Mouse (Mus musculus): ENCODE measurements at regions not wholly inside any gene's neighbourhood (a gene's known extent, or its start where the extent isn't known, plus 50 kb on each side); places are given as distances from the start of the nearest gene placed in this dataset.
A peak's percentile ranks its signal among the peaks of the same experiment; 100 is the strongest.

- DNase-seq, result no peak
Observed at GRCm38 (mm10) chr15:61127971-61128370, 205.2 kb upstream of the A1bg start.

DNA sequence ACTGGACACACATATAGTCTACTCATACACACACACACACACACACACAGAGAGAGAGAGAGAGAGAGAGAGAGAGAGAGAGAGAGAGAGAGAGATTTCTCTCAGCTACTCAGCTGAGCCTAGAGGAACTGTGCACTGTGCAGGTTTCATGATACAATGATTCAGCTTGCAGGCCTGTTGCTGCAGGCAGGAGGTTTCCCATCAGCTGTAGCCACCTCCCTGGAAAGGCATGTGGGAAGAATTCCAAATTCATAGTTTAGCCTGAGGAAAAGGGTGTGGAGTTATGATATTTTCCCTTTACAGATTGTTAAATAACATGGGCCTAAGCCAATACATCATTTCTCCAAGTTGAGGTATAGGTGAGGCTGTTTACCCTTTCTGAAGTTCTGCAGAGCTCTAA is 204.3 kb upstream of the A1bg start:
- no peak for DNase-seq

- no peak for DNase-seq
Observed at GRCm38 (mm10) chr15:61116912-61117311, 194.1 kb upstream of the A1bg start.

- DNase-seq, result no peak
Observed at GRCm38 (mm10) chr15:61109429-61110128, 186.8 kb upstream of the A1bg start.

DNA sequence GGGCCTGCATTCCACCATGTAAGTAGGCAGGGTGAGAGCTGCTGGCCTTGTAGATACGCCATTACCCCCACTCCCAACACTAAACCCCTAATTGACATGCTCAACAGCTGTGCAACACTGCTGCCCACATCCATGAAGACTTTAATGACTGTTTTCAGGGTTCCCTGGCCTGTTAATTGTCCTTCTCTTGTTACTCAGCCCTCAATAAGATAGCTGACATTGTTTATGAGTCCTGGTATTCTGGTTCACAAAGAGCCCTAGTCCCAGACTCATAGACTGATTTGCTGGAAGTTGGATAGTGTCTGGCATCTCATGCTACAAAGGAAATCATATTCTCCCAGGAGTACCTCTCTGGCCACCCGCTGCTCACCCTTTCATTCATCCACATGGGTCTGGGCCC is 186.1 kb upstream of the A1bg start:
- no peak for DNase-seq

- peak; percentile 10 to 27 for DNase-seq
Observed at GRCm38 (mm10) chr15:61102421-61103412, 179.9 kb upstream of the A1bg start.

- DNase-seq, result no peak
Observed at GRCm38 (mm10) chr15:61100807-61101206, 178.0 kb upstream of the A1bg start.

DNA sequence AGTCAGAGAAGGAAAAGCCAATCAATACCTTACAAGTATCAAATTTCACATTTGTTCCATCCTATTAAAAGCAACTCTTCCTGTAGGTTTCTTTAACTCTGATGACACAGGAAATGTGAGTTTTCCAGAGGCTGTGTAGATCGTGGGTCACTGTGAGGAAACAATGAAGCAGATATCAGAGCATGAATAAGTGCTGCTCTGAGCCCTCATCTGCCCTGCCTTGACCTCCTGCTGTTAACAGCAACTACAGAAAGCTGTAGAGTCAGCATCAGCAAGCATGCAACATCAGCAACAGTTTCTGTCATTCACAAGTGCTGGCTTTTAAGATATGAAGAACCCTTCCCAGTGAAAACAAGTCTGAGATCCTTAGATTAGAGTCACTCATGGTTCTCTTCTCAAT is 176.2 kb upstream of the A1bg start:
- no peak for DNase-seq

DNA sequence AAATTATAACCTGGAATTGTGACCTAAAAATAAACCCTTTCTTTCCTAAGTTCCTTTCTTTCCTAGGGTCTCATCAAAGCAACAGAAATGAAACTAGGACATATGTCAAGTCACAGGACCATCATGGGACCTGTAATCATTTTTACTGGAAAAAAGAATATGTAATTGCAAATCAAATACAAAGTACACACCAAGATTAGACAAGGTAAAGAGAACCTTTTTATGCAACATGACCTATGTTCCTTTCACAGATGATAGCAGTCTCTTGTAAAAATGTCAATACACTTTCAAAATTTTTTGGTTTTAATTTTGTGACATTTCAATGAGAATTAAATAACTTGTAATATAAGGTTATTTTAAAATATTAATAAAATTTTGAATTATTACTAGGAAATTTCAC is 175.7 kb upstream of the A1bg start:
- DNase-seq, result no peak

DNA sequence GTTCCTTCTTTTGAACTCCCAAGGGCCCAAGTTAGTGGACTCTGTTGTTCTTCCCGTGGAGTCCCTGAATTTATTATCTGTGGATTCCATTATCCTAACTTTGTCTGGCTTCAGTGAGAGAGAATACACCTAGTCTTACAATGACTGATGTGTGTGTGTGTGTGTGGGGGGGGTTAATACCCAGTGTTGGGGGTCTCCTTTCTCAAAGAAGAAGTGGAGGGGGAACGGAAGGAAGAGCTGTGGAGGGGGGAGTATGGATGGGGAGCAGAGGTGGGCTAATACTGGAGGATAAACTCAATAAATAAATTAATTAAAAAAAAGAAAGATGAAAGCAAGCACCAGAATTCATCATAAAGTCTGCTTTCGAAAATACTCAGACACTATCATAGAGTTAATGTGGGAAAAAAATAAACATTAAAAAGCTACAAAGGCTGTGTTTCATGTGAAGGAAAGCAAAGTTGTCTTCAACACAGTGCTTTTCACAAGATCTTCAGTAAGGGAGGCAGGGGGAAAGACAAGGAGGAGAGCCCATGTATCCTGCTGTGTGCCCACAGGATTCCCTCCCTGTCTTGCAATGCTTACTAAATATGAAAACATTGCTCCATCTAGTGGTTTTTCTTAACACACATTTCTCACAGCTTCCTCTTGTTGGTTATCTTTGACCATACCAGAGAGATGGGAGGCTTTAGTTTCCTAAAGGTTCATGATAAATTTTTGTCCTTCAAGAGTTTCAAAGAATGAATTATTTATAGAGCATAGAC is 173.4 kb upstream of the A1bg start:
- DNase-seq, result peak in 1 of 2 experiments; percentile 5

GRCm38 (mm10) chr15:61055017-61055609 is 132.3 kb upstream of the A1bg start:
- DNase-seq, result no peak

- no peak for DNase-seq
Observed at GRCm38 (mm10) chr15:61051363-61051762, 128.6 kb upstream of the A1bg start.

DNA sequence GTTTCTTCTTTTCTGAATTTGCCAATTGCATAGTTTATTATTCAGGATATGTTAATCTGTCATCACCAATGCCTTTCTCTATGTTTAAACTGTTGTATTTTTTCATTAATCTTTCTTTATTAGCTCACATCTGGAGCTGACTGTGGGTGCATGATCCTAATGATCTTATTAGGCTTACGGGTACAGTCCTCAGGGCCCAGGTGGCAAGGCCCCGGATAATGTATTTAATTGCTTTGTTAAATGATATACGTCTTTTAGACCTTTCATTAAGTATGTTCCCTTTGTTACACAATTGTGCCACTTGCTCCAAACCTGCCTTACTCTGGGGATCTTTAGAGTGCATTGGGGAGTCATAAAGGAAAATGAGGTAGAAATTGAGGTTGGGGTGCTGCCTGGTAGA is 86.7 kb upstream of the A1bg start:
- no peak for DNase-seq

- DNase-seq, result peak in 1 of 2 experiments; percentile 6
Observed at GRCm38 (mm10) chr15:61007461-61008059, 84.7 kb upstream of the A1bg start.

GRCm38 (mm10) chr15:61006608-61007007 is 83.8 kb upstream of the A1bg start:
- peak; percentile 3 to 19 for DNase-seq

DNA sequence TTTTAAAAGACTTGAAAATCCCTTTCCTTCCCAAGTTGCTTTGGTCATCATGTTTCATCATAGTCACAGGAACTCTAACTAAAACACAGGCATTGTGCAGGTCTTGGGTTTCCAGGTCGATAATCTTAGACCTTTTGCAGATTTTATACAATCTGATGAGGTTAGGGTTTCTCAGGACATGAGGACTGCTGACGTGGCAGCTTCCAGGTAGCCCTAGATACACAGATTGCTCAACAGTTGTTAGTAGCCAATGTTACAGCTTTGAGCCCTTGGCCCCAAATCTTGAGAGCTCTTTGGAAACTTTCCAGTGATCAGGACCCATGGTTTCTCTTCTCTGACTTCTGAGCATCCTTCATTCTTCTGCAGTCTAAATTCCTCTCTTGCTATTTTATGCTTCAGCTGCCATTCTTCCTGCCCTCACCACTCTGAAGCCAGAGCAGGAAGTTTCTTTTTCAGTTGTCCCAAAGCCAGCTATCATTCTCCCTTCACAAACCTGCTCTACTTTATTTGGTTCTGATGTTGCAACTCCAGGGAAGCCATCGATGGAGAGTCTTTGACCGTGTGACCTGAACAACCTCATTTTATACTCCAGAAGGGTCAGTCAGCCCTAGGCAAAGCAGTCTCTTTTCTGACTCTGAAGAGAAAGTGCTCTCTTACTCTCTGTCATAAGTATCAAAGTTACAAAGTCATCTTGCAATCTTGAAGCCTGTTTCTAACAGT is 71.3 kb upstream of the A1bg start:
- DNase-seq, result no peak

- no peak for DNase-seq
Observed at GRCm38 (mm10) chr15:60993394-60993793, 70.6 kb upstream of the A1bg start.

- DNase-seq, result peak in 1 of 2 experiments; percentile 20
Observed at GRCm38 (mm10) chr15:60982576-60982975, 59.8 kb upstream of the A1bg start.
